Mouse (Mus musculus): ENCODE data around the gene Fam71b. TPM values are rescaled to one million over a fixed set of nuclear protein-coding genes. Genes with fewer than 3 reads are reported as not detected.
"Not testable (repeated sequence)": the region's sequence is repeated elsewhere in the genome, so short reads cannot be mapped to it uniquely, and the experiment has no call there.

The Fam71b gene
- total RNA-seq, 2 experiments from 2014 or later, result not detected

DNA sequence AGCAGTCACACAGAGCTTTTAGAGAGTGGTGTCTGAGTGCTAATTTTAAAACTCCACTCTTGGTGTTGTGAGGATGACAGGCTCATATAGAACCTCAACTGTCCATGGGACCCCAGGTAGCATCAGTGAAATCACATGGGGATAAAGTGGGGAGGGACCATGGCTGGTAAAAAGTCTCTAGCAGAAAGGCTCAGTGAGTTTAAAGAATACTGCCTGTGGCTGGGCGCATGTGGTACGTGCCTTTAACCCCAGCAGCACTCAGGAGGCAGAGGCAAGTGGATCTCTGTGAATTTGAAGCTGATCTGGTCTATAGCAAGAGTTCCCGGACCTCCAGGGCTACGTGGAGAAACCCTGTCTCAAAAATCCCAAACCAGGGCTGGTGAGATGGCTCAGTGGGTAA lies 13.9 kb upstream of the Fam71b start:
- no peak for DNase-seq (ENCODE audit: low spot score in 2 of 2)

DNA sequence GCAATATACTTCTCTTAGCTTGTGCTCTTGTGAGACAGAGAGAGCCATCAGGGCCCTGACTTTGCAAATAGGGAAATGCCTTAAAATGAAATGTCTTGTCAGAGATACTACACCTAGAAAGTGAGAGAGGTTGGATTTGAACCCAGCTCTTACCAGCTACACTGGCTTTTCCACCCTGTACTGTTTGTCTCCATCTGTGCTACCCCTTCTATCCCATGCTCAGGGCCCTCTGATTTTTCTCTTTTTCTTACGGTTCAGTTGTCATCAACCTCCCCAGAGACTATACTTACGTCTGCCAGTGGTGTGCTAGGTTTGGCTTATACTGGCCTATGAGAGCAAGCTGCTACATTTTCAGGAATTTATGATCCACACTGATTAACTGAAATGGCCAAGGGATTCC lies 11.4 kb upstream of the Fam71b start:
- no peak for DNase-seq (ENCODE audit: low spot score in 2 of 2)

DNA sequence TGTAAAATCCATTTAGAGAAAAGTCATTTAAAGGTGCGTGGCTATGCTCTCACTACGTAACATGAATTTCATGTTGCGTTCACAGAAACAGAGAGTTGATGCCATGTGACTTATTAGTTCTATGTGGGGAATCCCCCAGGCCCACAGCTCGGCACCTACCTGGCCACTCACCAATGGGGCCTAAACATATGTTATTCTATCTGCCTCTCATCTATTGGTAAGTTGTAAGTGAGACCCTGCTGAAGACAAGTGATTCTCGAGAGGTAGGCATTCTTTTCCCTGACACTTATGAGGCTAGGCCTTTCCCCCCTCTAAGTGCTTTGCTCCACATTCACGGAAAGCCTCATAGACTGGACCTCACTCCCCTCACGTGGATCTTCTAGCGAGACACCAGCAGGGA lies 9.8 kb upstream of the Fam71b start:
- DNase-seq (ENCODE audit: low spot score in 2 of 2), result no peak

DNA sequence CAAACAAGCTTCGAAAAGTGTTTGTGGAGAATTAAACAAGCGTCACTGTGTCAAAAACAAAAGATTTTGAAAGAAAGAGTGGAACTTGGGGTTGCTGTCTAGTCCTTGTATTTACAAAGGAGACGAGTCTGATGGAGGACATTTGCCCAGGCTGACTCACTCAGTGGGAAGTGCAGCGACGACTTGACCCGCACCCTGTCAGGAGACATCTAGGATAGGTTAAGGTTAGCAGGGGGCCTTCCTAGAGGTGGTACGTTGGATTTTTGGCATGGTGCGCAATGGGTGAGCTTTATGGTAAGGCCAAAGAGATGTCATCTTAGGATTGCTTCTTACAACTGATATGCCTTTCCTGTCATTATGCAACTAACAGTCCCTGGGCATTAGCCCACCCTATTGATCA lies 9.3 kb upstream of the Fam71b start:
- no peak for DNase-seq (ENCODE audit: low spot score in 2 of 2)

DNA sequence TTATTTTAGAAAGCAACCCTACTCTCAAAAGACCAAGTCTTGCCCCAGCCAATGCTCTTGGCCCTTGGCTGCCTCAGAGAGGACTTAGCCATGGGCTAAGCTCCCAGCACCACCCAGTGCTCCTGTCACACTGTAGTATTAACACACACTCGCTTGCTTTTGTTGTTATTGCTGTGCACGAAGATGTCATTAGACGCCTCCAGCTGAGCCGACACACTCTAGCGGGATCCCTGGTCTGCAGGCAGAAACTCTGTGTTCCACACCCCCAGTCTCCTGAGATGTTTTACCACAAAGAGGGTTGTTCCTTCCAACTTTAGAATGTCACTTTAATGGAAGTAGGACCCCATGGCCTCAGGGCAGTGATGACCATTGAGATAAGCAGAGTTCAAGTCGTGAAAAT lies 7.9 kb upstream of the Fam71b start:
- no peak for DNase-seq (ENCODE audit: low spot score in 2 of 2)

DNA sequence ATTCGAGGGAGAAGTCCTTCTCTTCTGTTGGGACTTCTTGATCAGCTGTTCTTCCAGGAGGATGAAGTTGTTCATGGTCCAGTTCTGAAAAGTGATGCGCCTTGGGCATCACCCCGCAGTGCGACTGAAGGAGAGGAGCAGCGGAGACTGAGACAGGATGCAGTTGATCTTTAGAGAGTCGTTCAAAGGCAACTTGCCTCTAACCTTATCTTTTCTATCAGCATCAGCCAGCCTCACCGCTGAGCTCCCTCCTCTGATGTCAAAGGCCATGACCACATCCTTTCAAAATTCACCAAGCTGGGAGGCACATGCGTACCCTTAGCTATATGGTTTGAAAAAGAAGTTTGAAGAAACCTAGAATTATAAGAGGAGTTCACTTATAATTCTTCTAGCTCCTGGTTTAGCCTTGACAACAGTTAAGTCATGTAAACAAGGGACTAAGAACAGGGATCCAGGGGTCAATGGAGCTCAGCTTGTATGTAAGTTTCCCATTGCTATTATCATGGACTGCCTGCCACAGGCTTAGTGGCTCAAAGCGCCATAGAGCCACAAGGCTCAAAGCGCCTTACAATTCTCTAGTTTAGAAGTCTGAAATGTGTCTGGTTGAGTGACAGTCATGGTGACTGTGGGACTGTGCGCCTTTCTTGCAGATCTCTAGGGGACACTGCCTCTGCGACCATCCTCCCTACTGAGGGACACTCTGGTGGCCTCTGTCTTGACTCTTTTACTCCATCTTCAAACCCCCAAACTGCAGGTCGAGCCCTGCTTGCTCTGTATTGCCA lies 6.8 kb upstream of the Fam71b start, which contains the start of gene Itk:
Itk (minus strand) TSS at position 180 of the 782 bp plus-strand sequence.
- DNase-seq (ENCODE audit: low spot score in 2 of 2), result no peak

DNA sequence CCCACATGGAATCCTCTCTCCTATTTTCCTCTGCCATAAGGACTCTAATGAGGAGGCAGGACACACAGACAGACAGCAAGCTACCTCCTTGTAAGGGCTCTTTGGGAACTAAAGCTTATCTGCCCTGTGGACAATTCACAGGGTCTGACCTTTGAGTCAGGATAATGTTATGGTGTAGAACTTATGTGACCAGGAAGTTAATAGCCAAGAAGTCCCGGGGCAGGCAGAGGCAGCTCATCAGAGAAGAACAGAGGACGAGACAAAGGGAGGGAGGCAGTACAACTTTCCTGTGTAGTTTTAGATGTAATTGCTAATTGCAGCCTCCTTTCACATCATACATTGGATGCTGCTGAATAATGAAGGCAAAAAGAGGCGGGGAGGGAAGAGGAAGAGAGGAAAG lies 5.7 kb upstream of the Fam71b start:
- no peak for DNase-seq (ENCODE audit: low spot score in 2 of 2)

DNA sequence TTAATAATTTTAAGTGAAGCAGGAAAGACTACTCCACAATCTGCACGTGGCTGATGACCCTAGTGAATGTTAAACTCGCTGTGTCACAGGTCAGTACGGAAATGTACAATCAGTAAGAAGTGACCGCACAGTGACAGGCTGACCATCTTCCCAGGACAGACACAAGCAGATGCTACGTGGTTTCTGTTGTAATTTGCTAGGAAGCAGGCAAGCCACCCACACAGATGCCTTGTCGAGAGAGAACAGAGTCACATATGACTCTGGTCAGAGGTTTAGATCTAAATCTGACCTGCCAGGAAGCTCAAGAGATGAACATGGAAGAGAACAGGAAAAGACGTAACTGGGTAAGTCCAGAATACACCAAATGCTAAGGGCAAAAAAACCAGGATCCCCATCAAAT lies 3.5 kb upstream of the Fam71b start:
- DNase-seq (ENCODE audit: low spot score in 2 of 2), result no peak

DNA sequence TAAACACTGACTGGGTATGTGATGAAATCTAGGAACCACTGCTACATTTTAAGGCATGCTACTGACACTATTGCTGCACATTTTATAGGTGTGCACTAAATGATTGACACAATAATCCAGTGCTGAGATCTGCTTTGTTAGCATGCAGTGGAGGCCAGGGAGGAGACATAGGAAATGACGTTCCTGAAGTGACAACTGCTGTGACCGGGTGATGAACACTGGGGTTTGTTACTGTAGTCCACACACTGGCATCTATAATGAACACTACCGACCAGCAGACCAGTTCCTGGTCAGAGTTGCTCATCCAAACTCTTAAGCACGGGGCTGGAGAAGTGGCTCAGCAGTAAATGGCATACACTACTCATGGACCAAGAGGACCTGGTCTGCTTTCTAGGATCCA lies 2.9 kb upstream of the Fam71b start:
- DNase-seq (ENCODE audit: low spot score in 2 of 2), result no peak

DNA sequence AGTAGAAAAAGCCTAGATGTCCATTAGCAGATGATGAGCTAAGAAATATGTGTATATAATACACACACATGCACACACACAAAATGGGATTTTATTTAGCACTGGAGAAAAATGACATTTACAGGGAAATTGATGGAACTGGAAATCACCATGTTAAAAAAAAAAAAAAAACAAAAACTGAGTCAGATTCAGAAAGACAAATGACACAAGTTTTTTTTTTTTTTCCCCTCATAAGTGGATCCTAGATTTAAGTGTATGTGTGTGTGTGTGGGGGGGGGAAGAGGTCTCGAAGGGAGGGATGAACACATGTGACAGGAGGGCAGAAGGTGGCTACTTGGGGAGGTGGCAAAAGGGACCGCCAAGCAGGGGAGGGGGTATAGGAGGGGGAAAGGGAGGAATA lies 1.3 kb upstream of the Fam71b start:
- DNase-seq (ENCODE audit: low spot score in 2 of 2), result no peak

DNA sequence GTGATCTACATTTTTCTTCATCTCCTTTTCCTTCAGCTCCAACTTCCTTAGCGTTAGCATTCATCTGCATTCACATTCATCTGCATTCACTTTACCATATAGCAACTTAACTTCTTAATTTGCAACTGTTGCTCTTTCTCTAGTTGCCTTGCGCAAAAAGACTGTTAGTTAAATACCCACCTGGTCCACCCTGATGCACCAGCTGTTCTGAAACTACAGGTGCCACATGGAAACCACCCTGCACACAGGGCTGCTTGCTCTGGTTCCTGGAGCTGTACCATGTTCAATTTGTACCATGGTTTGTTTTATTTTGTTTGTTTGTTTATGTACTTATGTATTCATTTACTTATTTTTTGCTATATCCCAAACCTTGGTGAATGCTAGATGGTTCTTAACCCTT lies 661 bp upstream of the Fam71b start:
- DNase-seq (ENCODE audit: low spot score in 2 of 2), result no peak

DNA sequence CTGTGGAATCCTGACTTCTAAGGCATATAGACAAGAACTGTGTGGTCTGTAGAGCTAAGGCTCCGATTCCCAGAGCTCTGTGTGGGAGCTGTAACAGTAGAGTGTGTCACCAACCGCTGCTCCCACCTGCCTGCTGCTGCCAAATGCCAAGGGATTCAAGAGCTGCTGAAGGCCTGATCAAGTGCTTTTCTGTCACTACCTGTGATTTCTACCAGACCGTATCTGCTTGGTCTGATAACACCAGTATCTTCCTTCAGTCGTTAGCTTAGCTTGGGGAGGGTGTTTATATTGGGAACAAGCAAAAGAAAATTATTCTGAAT lies 461 bp downstream of the Fam71b start:
- DNase-seq (ENCODE audit: low spot score in 2 of 2), result no peak

DNA sequence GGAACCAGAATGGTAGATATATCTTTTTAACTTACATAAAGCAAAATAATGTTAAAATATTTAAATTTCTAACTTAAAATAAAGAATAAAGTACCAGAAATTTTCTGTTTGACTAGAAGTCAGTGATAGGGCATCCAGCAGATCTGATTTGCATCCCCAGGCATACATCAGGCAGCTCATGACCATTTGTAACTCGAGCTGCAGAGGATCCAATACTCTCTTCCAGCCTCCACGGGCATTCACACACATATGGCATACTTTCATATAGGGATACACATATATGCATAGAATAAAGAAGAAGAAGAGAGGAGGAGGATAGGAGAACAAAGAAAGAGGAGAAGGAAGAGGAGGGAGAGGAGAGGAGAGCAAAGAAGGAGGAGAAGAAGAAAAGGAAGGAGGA lies 1.5 kb downstream of the Fam71b start:
- no peak for DNase-seq (ENCODE audit: low spot score in 2 of 2)

DNA sequence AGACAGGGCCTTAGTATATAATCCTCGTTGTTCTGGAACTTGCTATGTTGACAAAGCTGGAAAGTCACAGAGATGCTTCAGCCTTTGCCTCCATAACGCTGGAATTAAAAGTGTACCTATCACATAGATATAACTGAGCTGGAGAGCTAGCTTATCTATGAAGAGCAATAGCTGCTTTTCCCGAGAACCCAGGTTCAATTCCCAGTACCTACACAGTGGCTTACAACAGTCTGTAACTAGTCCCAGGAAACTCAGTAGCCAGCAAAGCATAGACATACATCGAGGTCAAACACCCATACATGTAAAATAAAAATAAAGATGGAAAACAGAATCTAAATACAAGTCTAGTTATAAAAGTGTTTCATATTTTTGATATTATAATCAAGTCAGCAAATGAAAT lies 2.1 kb downstream of the Fam71b start:
- no peak for DNase-seq (ENCODE audit: low spot score in 2 of 2)

DNA sequence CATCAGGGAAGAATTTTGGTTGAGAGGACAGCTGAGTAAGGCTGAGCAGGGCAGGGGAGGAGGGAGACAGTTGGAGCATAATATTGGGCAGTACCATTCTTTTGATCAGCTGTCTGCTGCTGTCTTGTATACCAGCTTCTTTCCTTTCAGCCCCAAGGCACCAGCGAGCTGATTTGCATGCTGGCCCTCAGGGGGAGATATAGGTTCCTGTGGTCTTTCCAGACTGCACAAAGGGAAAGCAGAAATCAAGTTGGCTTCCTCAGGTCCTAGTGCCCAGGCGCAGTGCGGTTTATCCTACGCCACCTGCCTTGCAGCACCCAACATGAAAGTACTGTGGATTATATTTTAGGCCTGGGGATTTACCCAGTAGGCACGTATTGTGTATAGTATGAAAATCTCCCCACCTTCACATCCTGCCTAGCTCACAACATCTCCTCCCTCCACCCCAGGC lies 2.6 kb downstream of the Fam71b start:
- no peak for DNase-seq (ENCODE audit: low spot score in 2 of 2)

DNA sequence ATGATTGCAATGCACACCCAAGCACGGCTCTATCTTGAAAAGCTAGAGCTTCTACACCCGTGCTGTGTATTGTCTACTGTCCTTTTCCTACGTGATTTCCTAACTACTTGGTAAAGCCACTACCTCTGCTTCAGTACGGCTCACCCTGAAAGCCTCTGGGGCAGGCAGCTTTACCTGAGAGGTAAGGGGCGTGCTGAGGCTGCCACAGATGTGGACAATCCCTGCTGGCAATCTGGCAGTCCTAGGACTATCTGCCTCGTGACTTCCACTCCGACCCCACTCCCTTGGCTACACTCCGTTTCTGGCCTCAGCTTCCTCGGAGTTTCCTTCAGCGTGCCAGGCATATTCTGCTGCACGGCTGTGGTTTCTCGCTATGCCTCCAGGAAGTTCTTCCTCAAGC lies 5.2 kb downstream of the Fam71b start:
- no peak for DNase-seq (ENCODE audit: low spot score in 2 of 2)

DNA sequence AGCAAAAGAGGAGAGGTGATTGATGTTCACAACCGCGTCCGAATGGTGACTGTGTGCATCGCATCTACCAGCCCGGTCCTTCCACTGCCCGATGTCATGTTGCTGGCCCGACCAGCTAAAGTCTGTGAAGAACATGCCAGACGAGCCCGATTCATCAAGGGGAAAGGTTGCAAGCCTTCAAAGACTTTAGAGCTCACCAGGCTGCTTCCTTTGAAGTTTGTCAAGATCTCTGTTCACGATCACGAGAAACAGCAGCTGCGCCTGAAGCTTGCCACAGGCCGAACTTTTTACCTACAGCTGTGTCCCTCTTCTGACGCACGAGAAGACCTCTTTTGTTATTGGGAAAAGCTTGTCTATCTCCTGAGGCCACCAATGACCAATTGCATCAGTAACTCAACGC lies 8.6 kb downstream of the Fam71b start:
- no peak for DNase-seq (ENCODE audit: low spot score in 2 of 2)

DNA sequence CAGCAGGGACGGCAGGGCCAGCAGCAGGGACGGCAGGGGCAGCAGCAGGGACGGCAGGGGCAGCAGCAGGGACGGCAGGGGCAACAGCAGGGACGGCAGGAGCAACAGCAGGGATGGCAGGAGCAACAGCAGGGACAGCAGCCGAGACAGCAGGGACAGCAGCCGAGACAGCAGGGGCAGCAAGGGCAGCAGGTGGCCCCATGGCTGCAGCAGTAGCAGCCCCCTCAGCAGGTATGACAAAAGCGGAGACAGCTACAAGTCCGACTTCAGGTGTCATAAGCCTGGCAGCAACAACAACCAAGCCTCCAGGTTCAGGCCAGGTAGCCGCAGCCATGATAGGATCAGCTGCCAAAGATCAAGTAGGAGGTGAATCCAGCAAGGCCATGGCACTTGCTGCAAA lies 10.4 kb downstream of the Fam71b start:
- DNase-seq (ENCODE audit: low spot score in 2 of 2), result no peak

DNA sequence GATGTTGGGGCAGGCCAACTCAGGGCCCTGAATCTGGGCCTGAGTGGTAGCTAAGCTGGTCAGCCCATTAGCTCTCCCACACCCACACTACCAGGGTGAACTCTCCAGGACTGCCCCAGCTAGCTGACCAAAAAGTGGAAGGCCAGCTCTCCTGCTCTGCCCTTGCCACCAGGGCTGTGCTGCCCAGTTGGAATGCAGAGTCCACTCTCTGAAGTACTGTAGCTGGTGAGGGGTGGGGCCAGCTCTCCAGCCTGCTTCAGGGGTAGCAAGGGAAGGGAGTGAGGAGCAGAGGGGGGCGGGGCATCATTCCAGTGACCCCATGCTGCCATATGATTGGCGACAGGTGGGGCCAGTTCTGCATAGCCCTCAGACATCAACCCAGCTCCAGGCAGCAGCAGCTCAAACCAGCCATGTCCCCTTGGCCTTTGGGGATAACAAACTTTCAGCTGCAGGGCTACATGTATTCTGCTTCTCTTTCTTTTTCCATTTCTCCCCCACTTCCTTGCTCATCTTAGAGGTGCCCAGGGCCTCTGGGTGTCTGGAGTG lies 13.7 kb downstream of the Fam71b start:
- no peak for DNase-seq (ENCODE audit: low spot score in 2 of 2)

DNA sequence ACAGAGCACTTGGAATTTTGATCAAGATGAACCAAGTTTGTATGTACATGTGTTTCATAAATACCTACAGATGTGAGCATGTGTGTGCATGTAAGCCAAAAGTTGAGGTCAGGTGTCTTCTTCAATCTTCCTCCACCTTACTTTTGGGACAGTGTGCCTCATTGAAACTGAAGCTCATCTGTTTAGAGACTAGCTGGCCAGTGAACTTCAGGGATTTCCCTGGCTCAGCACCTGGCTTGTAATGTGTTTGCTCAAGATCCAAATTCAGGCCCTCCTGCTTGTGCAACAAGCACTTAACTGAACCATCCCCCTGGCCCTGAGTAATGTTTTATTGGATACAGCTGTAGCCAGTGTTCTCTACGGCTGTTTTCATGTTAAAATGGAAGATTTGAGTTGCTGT lies 22.1 kb downstream of the Fam71b start:
- DNase-seq (ENCODE audit: low spot score in 2 of 2), result no peak

DNA sequence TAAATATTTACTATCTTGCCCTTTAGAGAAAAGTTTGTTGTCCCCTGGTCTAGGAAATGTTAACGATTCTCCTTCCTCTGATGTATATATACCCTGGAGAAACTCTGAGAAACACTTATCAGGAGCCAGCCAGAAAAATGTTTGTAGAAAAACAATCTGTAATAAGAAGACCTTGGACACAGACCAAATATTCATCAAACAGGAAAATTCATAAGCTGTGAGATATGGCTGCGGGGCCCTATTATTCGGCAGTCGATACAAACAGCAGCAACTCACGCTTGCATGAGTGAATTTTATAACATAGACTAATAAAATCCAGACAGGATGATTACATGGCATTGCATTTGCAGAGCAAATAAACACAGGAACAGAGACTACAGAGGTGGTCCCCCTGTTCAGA lies 22.5 kb downstream of the Fam71b start:
- DNase-seq (ENCODE audit: low spot score in 2 of 2), result no peak

DNA sequence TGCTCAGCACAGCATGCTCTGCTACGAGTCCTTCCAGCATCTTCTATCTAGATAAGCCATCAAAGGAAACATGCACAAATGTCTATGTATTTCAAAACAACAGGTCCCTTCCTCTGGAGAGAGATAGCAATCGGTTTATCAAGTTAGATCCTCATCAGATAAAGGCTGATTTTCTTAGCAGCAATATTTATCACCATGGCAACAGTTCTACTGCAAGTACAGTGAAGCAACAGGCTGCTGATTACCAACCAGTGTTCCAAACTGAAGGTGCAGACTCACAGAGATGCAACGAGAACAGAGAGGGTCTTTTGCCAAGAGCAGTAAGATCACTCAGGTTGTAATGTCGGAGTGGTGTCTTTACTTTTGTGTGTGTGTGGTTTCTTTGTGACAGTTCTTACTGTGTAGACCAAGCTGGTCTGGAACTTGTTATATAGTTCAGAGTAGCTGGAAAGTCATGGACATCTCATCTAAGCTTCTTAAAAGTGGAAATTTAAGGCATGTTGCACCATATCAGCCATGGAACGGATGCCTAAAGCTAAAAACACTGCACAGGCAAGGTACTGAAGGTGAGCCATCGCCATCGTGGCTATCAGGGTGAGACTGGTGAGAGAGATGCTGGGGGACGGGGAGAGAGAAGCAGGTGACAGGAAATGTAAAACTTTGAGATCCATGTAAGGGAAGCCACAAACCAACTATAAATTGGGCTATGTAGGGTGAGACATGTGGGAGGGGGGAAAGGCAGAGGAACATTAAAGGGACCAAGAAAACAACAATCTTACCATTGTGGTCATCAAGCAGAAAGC lies 24.9 kb downstream of the Fam71b start:
- no peak for DNase-seq (ENCODE audit: low spot score in 2 of 2)

DNA sequence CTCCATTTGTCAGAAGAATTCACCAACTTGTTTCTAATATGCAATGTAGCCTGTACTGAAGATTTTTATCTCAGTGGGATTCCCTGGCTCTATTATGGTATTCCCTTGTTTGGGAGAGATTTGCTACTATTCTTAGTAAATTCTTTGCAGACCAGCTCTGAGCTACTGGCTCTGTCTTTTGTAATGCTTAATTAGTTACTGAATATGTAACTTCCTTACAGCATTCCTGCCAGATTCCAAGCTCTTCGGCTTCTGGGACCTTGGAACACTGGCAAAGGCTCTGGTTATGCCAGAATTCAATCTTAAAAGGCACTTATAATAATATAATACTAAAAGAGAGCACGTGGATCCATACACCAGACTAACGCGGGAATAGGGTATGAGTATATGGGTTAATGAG lies 31.8 kb downstream of the Fam71b start:
- DNase-seq (ENCODE audit: low spot score in 2 of 2), result not testable (repeated sequence)
